Mouse (Mus musculus): ENCODE data around the gene Rab24. TPM values are rescaled to one million over a fixed set of nuclear protein-coding genes. Genes with fewer than 3 reads are reported as not detected.

Rab24 gene
- 52.1 to 59.6 TPM (median 56.7 TPM) in 4 replicates for total RNA-seq (2023)

GRCm38 (mm10) chr13:55321434-55322129, at the start of gene Rab24:
Rab24 (minus strand) TSS chr13:55321946.

GRCm38 (mm10) chr13:55369531-55370114, 47.9 kb upstream of the Rab24 start, which contains the start of gene Rgs14:
Rgs14 (plus strand) TSS chr13:55369732.

GRCm38 (mm10) chr13:55362453-55363060, 40.8 kb upstream of the Rab24 start, which contains the start of gene Lman2:
Lman2 (minus strand) TSS chr13:55362783.

GRCm38 (mm10) chr13:55329683-55330566, 8.2 kb upstream of the Rab24 start, which contains the start of gene Mxd3:
Mxd3 (minus strand) TSS chr13:55329823.

GRCm38 (mm10) chr13:55319931-55320533, 1.7 kb downstream of the Rab24 start, which contains the start of gene Prelid1:
Prelid1 (plus strand) TSS chr13:55320500.

Other genes with a start within 250 kb of the Rab24 start
- 71.4 to 77.7 TPM (median 73.3 TPM) in 4 replicates for gene Uimc1, start 221.6 kb downstream of the Rab24 start, total RNA-seq (2023)
- 21.9 to 26.8 TPM (median 24.0 TPM) in 4 replicates for gene Zfp346, start 216.6 kb downstream of the Rab24 start, total RNA-seq (2023)
- gene Gm17617, start 188.4 kb downstream of the Rab24 start, total RNA-seq (2023), result not detected in 4 replicates
- gene Fgfr4, start 169.3 kb downstream of the Rab24 start, total RNA-seq (2023), result not detected in 4 replicates
- 189 to 199 TPM (median 192 TPM) in 4 replicates for gene Nsd1, start 112.2 kb downstream of the Rab24 start, total RNA-seq (2023)
- gene Prelid1, start 1.4 kb downstream of the Rab24 start, total RNA-seq (2023), result 127 to 141 TPM (median 134 TPM) in 4 replicates
- gene Mxd3, start 7.9 kb upstream of the Rab24 start, total RNA-seq (2023), result 0.40 to 1.3 TPM (median 0.82 TPM) in 4 replicates
- gene Lman2, start 40.8 kb upstream of the Rab24 start, total RNA-seq (2023), result 110 to 117 TPM (median 115 TPM) in 4 replicates
- gene Rgs14, start 47.8 kb upstream of the Rab24 start, total RNA-seq (2023), result 70.0 to 75.1 TPM (median 71.6 TPM) in 4 replicates
- gene Slc34a1, start 76.2 kb upstream of the Rab24 start, total RNA-seq (2023), result 0.34 to 0.57 TPM in 2 of 4 replicates, not detected in the others
- gene Pfn3, start 93.3 kb upstream of the Rab24 start, total RNA-seq (2023), result not detected in 4 replicates
- 1.7 to 3.4 TPM (median 2.1 TPM) in 4 replicates for gene F12, start 104.8 kb upstream of the Rab24 start, total RNA-seq (2023)
- 450 to 472 TPM (median 456 TPM) in 4 replicates for gene Grk6, start 123.1 kb upstream of the Rab24 start, total RNA-seq (2023)
- gene Prr7, start 142.3 kb upstream of the Rab24 start, total RNA-seq (2023), result 35.7 to 43.7 TPM (median 39.2 TPM) in 4 replicates
- gene Dbn1, start 166.2 kb upstream of the Rab24 start, total RNA-seq (2023), result 0.22 to 0.52 TPM (median 0.36 TPM) in 4 replicates
- 27.3 to 33.8 TPM (median 28.3 TPM) in 4 replicates for gene Pdlim7, start 191.7 kb upstream of the Rab24 start, total RNA-seq (2023)
- 301 to 339 TPM (median 308 TPM) in 4 replicates for gene Dok3, start 207.3 kb upstream of the Rab24 start, total RNA-seq (2023)
- gene Ddx41, start 214.7 kb upstream of the Rab24 start, total RNA-seq (2023), result 135 to 141 TPM (median 138 TPM) in 4 replicates
- gene Fam193b, start 249.2 kb upstream of the Rab24 start, total RNA-seq (2023), result 147 to 156 TPM (median 152 TPM) in 4 replicates

Data from B cell, adult 62 days (primary cell).